Mouse (Mus musculus) testis, adult 2 months (tissue): ENCODE data around the gene Ctrb1. TPM values are rescaled to one million over a fixed set of nuclear protein-coding genes. Genes with fewer than 3 reads are reported as not detected.
"Not testable (repeated sequence)": the region's sequence is repeated elsewhere in the genome, so short reads cannot be mapped to it uniquely, and the experiment has no call there.

Experiments
- H3K27ac ChIP-seq: fragments of 200-500 bp; 2 replicates; pipeline ENCODE4 v1.5.1; 2012; ENCODE audit warnings: low read depth, low read length; ENCODE audit not compliant: control insufficient read depth, insufficient read depth
- H3K27me3 ChIP-seq: fragments of 200-500 bp; 2 replicates; pipeline ENCODE4 v1.6.1; 2012; ENCODE audit warnings: mild to moderate bottlenecking, low read length, moderate library complexity; ENCODE audit not compliant: control insufficient read depth, insufficient read depth
- H3K36me3 ChIP-seq: fragments of 200-500 bp; 2 replicates; pipeline ENCODE4 v1.6.1; 2012; ENCODE audit warnings: mild to moderate bottlenecking, low read length; ENCODE audit not compliant: control insufficient read depth, insufficient read depth
- H3K4me1 ChIP-seq: fragments of 200-500 bp; 2 replicates; pipeline ENCODE4 v1.6.1; 2012; ENCODE audit warnings: low read length; ENCODE audit not compliant: control insufficient read depth, insufficient read depth
- H3K4me3 ChIP-seq: fragments of 200-500 bp; 2 replicates; pipeline ENCODE4 v1.5.1; 2012; ENCODE audit warnings: low read depth, mild to moderate bottlenecking, low read length, moderate library complexity, mixed read lengths; ENCODE audit not compliant: control insufficient read depth
- CTCF ChIP-seq: fragments of 200-500 bp; IDR thresholded peaks from 2 replicates; pipeline ENCODE4 v1.5.1; 2012; ENCODE audit warnings: low read depth, mild to moderate bottlenecking, inconsistent platforms, low read length, moderate library complexity; ENCODE audit not compliant: control insufficient read depth, insufficient read depth, insufficient replicate concordance
- POLR2A ChIP-seq: fragments of 200-500 bp; IDR thresholded peaks from 2 replicates; pipeline ENCODE4 v1.6.1; 2012; ENCODE audit warnings: low read depth, mild to moderate bottlenecking, inconsistent platforms, low read length, moderate library complexity; ENCODE audit not compliant: control insufficient read depth
- polyA plus RNA-seq: library from polyadenylated mRNA; depleted of rRNA; stranded (reverse); fragments of >200 nt; gene quantifications from 2 replicates; pipeline ENCODE4 v1.2.3, GENCODE M21; 2012

Ctrb1 gene
- polyA plus RNA-seq, 1 experiment = 3.1 TPM

DNA sequence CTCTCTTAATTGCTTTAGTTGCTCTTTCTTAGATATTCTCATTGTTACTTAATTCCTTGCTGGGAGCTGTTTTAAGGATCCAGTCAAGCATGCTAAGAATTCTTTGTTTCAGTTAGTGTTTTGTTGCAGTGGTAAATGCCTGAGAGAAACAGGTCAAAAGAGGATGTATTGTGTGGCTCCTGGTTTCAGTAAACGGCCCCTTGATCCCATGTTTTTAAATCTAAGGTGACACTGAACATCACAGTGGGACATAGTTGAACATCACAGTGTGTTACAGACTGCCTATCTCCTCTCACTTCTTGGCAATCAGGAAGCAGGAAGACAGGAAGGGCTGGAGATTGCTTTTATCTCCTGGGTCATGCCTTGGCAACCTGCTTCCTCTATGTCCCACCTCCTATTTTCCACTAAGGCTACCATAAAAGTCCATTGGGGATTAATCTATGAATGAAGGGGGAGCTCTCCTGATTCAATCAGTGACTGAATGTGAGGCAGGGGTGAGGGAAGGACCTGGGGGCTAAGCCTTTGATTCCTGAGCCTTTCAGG lies 33.4 kb downstream of the Ctrb1 start:
- no peaks in the 10 kb centered on the region for H3K27me3 ChIP-seq
- H3K4me3 ChIP-seq = no peak overlapping the region
- no peaks in the 10 kb centered on the region for H3K4me1 ChIP-seq
- no peak for TF ChIP-seq POLR2A
- TF ChIP-seq CTCF = no peak
- no peak overlapping the region for H3K27ac ChIP-seq
- no peaks in the 10 kb centered on the region for H3K36me3 ChIP-seq

DNA sequence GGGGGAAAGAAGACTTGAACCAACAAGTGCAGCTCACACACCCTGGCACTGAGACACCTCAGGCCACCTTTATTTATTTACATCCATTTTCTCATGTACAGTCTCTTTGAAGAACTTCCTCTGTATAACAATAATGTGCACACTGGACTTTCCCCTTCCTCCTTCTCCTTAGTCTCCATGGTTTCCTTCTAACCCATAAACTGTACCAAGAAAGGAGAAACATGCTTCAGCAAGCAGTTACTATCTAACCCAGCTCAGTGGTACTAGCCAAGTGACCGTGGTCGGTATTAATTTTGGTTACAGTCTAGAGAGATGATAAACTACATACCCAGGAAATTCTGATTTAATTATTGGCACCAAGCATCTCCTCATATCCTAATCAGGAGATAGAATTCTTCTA lies 37.3 kb downstream of the Ctrb1 start:
- no peak overlapping the region for H3K27ac ChIP-seq
- TF ChIP-seq CTCF = no peak
- TF ChIP-seq POLR2A = no peak

DNA sequence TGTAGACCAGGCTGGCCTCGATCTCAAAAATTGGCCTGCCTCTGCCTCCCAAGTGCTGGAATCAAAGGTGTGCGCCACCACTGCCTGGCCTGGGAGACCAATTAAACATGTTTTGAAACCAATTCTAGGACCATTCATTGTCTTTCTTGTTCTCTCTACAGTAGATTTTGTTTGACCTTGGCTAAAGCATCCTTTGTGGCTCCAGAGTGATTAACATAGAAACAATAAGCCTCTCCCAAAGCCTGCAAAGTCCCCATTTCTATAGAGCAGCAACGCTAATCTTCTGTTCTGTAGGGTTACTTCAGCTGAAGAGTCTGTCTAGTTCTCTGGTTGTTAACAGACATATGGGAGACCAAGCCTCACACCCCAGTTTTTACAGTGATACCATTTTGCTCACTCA lies 40.2 kb downstream of the Ctrb1 start:
- Histone ChIP-seq H3K4me1 (no peaks in the 10 kb centered on the region), H3K27me3 (no peaks in the 10 kb centered on the region), H3K36me3 (no peaks in the 10 kb centered on the region), H3K27ac (no peak overlapping the region), H3K4me3 (no peak overlapping the region)
- TF ChIP-seq CTCF = no peak
- TF ChIP-seq POLR2A = no peak

More for the DNA sequence above, 37.3 kb downstream of the Ctrb1 start:
- no peaks in the 10 kb centered on the region for H3K36me3 ChIP-seq
- H3K27me3 ChIP-seq = no peaks in the 10 kb centered on the region
- no peaks in the 10 kb centered on the region for H3K4me1 ChIP-seq
- H3K4me3 ChIP-seq = no peak overlapping the region

DNA sequence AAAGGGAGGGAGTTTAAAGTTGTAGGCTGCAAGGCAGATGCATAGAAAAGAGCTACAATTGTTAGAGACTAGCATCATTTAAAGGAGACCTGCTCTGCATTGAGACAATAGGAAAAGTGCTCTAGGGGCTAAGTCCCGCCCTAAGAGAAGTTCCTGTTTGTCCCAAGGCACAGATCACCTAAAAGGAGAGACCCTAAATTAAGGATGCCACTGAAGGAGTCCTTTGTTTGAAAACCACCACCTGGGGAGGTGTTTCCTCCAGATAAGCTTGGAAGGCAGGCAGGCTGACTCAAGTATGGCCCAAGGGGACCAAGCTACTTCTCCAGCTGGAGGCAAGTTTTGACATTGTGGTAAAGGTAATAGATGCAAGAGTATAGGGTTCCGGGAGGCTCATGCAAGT lies 42.0 kb downstream of the Ctrb1 start:
- no peaks in the 10 kb centered on the region for H3K27me3 ChIP-seq
- no peaks in the 10 kb centered on the region for H3K36me3 ChIP-seq
- no peak overlapping the region for H3K27ac ChIP-seq
- H3K4me3 ChIP-seq = no peak overlapping the region
- H3K4me1 ChIP-seq = no peaks in the 10 kb centered on the region; the same call in 1 of the 2 replicates
- no peak for TF ChIP-seq CTCF

DNA sequence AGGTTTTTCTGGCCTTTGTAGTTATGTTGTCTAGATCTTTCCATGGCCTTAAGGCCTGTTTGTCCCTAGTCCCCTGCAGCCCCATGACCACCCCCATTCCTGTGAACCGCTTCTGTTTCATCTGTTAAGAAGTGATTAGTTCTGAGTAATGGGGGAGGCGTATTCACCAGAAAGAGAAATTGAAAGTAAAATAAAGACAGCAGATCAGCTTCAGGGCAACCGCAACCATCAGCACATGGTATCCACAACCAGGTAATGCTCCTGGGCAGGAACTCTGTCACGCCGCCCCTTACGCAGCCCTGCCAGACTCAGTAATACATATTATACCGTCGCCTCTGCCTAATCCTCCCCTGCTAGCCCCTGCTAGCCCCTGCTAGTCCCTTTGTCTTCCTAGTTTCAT lies 45.1 kb downstream of the Ctrb1 start:
- Histone ChIP-seq H3K4me1 (peaks cover 3% of the 10 kb centered on the region; the same call in 1 of the 2 replicates), H3K27ac (no peak overlapping the region), H3K36me3 (no peaks in the 10 kb centered on the region), H3K27me3 (no peaks in the 10 kb centered on the region), H3K4me3 (no peak overlapping the region)
- TF ChIP-seq POLR2A = no peak
- TF ChIP-seq CTCF = no peak

DNA sequence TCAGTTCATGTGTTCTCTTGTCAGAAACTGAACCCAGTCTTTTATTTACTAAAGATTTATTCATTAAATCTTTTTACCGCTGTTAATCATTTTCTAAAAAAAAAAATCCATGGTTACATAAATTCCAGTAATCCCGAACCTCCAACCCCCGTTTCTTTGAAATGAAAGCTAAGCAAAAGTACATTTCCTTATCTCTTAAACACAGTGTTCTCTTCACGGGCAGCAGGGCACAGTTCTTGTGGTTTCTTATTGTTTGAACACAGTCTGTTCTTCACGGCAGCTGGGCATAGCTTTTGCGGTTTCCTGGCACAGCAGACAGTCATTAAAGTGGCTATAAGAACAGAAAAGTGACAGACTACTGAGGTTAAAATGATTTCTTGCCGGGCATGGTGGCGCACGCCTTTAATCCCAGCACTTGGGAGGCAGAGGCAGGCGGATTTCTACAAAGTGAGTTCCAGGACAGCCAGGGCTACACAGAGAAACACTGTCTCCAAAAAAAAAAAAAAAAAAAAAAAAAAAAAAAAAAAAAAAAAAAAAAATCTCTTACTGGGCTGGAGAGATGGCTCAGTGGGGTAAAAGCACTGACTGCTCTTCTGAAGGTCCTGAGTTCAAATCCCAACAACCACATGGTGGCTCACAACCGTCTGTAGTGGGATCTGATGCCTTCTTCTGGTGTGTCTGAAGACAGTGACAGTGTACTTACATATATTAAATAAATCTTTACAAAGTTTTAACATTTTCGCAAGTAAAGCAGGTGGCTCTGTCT lies 46.3 kb downstream of the Ctrb1 start:
- Histone ChIP-seq H3K27ac (peak overlapping the region; percentile 95), H3K4me3 (peak overlapping the region; percentile 95)
- not testable (repeated sequence) for H3K4me1 ChIP-seq, H3K36me3 ChIP-seq, H3K27me3 ChIP-seq

DNA sequence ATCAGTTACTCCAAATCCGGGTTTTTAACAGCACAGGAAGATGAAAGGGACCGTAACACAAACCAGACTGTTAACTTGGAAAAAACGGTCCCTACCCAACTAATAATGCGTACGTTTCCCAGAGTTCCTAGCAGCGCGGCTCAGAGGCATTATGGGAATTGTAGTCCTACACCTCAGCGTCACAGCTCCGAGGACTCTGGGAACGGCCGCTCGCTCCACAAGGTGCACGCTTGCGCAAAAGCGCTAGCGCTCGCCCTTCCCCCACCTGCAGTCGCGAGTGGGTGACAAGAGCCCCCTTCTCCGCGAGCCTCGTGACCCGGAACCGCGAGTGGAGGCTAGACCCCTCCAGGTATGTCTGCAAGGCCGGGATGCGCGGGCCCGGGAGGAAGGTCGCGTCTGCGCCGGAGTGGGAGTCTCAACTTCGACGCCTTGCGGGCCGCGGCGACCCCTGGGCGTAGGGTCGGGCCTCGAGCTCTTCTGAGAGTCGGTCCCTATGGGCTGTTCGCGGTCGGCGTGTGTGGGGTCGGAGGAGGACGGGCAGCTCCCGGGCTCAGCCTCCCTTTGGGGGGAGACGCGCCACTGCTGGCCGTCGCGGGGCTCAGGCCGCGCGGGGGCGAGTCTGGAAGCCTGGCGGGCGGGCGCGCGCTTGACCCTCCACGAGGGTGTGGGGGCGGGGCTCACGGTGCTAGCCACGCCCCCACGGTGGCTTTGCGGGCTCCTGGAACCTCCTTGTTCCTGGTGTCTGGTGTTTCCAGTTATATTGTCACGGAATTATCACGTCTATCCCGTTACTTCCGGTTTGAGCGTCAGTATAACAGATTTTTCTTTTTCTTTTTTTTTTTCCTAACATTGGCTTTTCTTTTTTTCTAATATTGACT lies 47.3 kb downstream of the Ctrb1 start, which contains the start of gene Zfp1:
Gene Zfp1, plus strand, starts transcription at position 138 of the 878 bp plus-strand sequence.
- TF ChIP-seq POLR2A (peak; percentile 60), CTCF (no peak)
- Histone ChIP-seq H3K36me3 (no peaks in the 10 kb centered on the region), H3K4me3 (peak within 1 kb of the TSS; percentile 95), H3K27me3 (no peaks in the 10 kb centered on the region), H3K4me1 (peaks cover 3% of the 10 kb centered on the region; the same call in 1 of the 2 replicates), H3K27ac (peak within 1 kb of the TSS; percentile 95)
